Mouse (Mus musculus): Measurements from ENCODE around the gene C330007P06Rik. TPM values are rescaled to one million over a fixed set of nuclear protein-coding genes. Genes with fewer than 3 reads are reported as not detected.

Gene C330007P06Rik
- polyA plus RNA-seq, 1 experiment from 2014 or later, result 29.8 TPM

GRCm38 (mm10) chrX:36874178-36874696, 326 bp upstream of the C330007P06Rik start:
- peak; percentile 9 for DNase-seq (ENCODE audit: low read depth, low spot score)
- POLR2A ChIA-PET, result no interaction called here
- CTCF ChIA-PET, result no interaction called here
- ATAC-seq, result peak; percentile 88
- no peaks in the 10 kb centered on the region for H3K27me3 ChIP-seq
- TF ChIP-seq CTCF (IDR thresholded peaks at IDR 0.05), result no peak
- in situ Hi-C loops (cut with MboI; ENCODE audit: low pct_unique_long_range_greater_than_20kb), result no loop called here

GRCm38 (mm10) chrX:36870372-36870771, 3.5 kb downstream of the C330007P06Rik start:
- POLR2A ChIA-PET, result no interaction called here
- no peak for TF ChIP-seq CTCF (IDR thresholded peaks at IDR 0.05)
- no peak for DNase-seq (ENCODE audit: low read depth, low spot score)
- no peaks in the 10 kb centered on the region for H3K27me3 ChIP-seq
- ATAC-seq, result no peak
- in situ Hi-C loops (cut with MboI; ENCODE audit: low pct_unique_long_range_greater_than_20kb), result no loop called here
- CTCF ChIA-PET, result no interaction called here

GRCm38 (mm10) chrX:36864609-36865328, 9.1 kb downstream of the C330007P06Rik start:
- no peaks in the 10 kb centered on the region for H3K27me3 ChIP-seq
- ATAC-seq (no peak), DNase-seq (ENCODE audit: low read depth, low spot score) (no peak)
- POLR2A ChIA-PET, result interaction anchor here (0.6 to 0.7 kb wide), 3 partner anchors 97 to 245 kb away, joined by 3 to 4 read pairs (median 3); no protein-coding TSS in a partner anchor
- CTCF ChIA-PET, result no interaction called here
- no peak for TF ChIP-seq CTCF (IDR thresholded peaks at IDR 0.05)
- in situ Hi-C loops (cut with MboI; ENCODE audit: low pct_unique_long_range_greater_than_20kb), result no loop called here

DNA sequence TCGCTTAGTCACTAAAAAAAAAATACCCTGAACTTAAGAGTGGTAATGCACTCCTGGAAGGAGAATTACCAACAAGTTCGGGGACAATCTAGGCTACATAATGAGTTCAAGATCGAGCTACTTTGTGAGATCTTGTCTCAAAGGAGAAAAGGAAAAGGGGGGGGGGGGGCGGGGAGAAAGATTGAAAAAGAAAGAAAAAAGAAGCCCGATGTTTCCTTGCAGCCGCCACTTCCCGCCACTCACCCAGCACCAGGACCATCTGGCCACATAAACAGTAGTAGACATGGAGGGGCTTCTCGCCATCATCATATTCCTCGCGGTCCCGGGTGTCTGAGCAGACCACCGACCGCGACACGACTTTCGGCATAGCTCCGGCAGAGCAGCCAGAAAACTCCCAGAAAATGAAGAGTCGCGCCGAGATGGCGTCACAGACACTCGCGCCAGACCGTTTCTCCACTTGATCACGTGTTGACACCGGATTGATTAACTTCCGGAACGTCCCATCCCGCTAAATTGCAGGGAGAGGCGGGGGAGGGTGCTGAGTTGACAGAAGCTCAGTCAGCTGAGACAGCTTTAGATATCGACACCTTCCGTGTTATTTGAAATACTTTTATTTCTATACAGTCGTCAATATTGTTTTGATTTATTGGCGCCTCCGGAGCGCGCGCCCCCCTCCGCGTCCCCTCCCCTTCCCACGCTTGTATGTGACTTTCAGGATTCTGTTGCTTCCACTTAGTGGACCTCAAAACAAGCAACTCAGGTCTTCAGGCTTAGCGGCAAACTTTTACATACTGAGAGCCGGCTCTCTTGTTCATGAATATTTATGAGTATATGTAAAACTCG, 9.9 kb downstream of the C330007P06Rik start:
- DNase-seq (ENCODE audit: low read depth, low spot score), result peak; percentile 12
- ChIA-PET POLR2A (interaction anchor here (0.6 to 0.7 kb wide), 3 partner anchors 178 to 967 kb away, joined by 3 to 4 read pairs (median 4); no protein-coding TSS in a partner anchor), CTCF (no interaction called here)
- ATAC-seq, result peak; percentile 57
- TF ChIP-seq CTCF (IDR thresholded peaks at IDR 0.05), result no peak
- H3K27me3 ChIP-seq, result no peaks in the 10 kb centered on the region
- in situ Hi-C loops (cut with MboI; ENCODE audit: low pct_unique_long_range_greater_than_20kb), result no loop called here

DNA sequence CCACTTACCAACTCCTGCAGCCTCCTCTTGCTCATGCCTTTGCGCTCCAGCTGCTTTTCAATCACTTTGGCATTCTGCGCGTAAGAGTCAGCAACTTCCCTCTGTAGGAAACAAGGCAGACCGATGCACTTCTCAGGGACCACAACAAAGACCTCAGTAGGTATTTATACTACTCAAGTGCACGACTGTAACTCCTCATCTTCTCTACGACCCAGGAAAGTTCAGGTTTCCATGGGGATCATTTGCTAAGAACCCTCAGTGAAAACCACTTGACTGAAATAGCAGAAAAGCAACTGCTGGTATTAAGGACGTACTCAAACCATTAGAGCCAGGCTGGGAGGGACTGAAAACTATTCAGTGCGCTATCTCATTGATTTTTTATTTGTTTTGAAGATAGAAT, 21.3 kb downstream of the C330007P06Rik start:
- POLR2A ChIA-PET, result no interaction called here
- H3K27me3 ChIP-seq, result peaks cover under 1% of the 10 kb centered on the region
- TF ChIP-seq CTCF (IDR thresholded peaks at IDR 0.05), result no peak
- CTCF ChIA-PET, result no interaction called here
- ATAC-seq (no peak), DNase-seq (ENCODE audit: low read depth, low spot score) (no peak)
- in situ Hi-C loops (cut with MboI; ENCODE audit: low pct_unique_long_range_greater_than_20kb), result no loop called here

DNA sequence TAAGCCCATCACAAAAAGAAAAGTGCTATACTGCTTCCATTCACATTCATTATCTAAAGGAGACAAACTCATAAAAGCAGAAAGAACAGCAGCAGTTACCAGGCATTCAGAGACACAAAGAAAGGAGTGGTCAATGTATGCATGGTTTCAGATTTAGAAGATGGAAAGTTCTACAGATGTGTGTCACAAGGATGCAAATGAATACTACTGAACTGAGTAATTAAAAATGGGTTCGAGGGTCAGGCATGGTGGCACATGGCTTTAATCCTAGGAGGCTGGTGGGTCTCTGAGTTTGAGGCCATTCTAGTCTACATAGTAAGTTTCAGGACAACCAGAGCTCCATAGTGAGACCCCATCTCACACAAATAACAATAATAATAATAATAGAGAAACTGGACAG, 26.8 kb downstream of the C330007P06Rik start:
- TF ChIP-seq CTCF (IDR thresholded peaks at IDR 0.05), result no peak
- ATAC-seq (no peak), DNase-seq (ENCODE audit: low read depth, low spot score) (no peak)
- ChIA-PET CTCF (no interaction called here), POLR2A (no interaction called here)
- in situ Hi-C loops (cut with MboI; ENCODE audit: low pct_unique_long_range_greater_than_20kb), result no loop called here
- H3K27me3 ChIP-seq, result no peaks in the 10 kb centered on the region

DNA sequence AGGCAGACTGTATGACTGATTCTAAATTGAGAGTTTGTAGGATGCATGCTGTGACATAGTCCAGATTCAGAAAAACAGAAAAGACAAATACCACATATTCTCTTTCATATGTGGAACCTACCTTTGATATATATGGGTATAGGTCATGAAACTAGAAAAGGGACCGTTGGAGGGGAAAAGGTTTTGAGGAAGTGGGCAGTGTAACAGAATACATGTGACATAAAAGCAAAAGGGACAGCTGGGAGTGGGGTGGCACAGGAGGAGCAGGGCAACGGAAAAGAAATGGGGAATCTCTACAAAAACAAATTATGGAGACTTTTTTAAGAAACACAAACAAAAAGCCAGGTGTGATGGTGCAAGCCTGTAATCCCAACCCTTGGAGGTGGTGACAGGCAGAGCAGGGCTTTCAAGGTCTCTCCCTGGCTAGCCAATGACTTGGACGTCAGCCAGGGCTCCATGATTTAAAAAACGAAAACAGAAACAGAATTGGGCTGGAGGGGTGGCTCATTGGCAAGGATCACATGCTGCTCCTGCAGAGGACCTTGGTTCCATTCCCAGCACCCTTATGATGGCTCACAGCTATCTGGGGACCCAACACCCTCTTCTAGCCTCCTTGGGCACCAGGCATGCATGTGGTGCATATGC, 30.4 kb downstream of the C330007P06Rik start:
- in situ Hi-C loops (cut with MboI; ENCODE audit: low pct_unique_long_range_greater_than_20kb), result no loop called here
- POLR2A ChIA-PET, result no interaction called here
- no peak for DNase-seq (ENCODE audit: low read depth, low spot score)

GRCm38 (mm10) chrX:36841698-36842097, 32.2 kb downstream of the C330007P06Rik start:
- ATAC-seq (no peak), DNase-seq (ENCODE audit: low read depth, low spot score) (no peak)
- CTCF ChIA-PET, result no interaction called here
- H3K27me3 ChIP-seq, result no peaks in the 10 kb centered on the region
- in situ Hi-C loops (cut with MboI; ENCODE audit: low pct_unique_long_range_greater_than_20kb), result no loop called here
- POLR2A ChIA-PET, result no interaction called here
- no peak for TF ChIP-seq CTCF (IDR thresholded peaks at IDR 0.05)

More for the DNA sequence above, 30.4 kb downstream of the C330007P06Rik start:
- H3K27me3 ChIP-seq, result no peaks in the 10 kb centered on the region
- CTCF ChIA-PET, result no interaction called here
- no peak for ATAC-seq
- no peak for TF ChIP-seq CTCF (IDR thresholded peaks at IDR 0.05)

DNA sequence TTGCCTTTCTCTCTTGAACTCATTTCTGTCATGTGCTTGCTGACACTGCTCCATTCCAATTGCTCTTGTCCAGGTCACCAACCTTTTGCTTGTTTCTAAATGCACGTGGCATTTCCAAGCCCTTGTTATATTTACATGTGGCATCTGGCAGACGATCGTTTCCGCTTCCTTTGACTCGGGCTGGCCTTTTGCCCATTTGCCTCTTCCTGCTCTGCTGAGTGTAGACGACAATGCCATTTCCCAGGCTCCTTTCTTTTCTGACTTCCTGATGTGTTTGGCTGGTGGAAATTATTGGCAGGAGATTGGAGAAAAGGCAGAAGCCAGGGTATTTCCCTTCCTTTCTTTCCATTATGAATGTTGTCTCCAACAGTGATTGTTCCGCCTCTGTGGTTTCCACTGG, 34.5 kb downstream of the C330007P06Rik start:
- no peaks in the 10 kb centered on the region for H3K27me3 ChIP-seq
- in situ Hi-C loops (cut with MboI; ENCODE audit: low pct_unique_long_range_greater_than_20kb), result no loop called here
- TF ChIP-seq CTCF (IDR thresholded peaks at IDR 0.05), result no peak
- DNase-seq (ENCODE audit: low read depth, low spot score) (no peak), ATAC-seq (no peak)
- CTCF ChIA-PET, result no interaction called here
- POLR2A ChIA-PET, result no interaction called here

DNA sequence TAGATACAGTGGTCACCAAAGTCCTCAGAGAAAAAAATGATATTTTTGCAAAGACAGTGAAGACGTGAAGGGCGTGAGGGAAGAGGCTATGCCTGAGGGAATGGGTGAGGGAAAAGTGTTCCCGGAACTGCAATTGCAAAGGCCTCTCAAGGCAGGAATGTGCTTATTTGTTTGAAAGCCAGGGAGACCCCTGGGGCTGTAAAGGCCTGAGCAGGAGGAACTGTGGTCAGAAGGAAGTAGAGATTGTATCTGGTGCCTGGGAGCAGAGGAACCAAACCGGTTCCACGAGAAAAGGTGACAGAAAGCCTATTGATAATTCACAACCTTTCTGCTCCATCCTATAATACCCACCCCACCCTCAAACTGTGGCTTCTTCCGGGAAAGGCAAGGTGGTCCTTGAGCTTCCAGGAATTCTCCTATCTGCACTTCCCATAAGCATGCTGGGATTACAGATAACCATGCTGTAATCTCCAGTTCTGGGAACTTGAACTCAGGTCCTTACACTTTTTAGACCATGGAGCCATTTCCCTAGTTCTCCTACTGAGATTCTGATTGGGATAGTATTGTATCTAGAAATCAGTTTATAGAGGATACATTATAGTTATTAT, 36.7 kb downstream of the C330007P06Rik start:
- ChIA-PET POLR2A (no interaction called here), CTCF (no interaction called here)
- peaks cover 4% of the 10 kb centered on the region for H3K27me3 ChIP-seq
- no peak for TF ChIP-seq CTCF (IDR thresholded peaks at IDR 0.05)
- in situ Hi-C loops (cut with MboI; ENCODE audit: low pct_unique_long_range_greater_than_20kb), result no loop called here
- no peak for DNase-seq (ENCODE audit: low read depth, low spot score)
- ATAC-seq, result no peak
